Mouse (Mus musculus) layer of hippocampus, adult 9-11 months (tissue): ENCODE data around the gene Gm20906.
"Not testable (repeated sequence)": the region's sequence is repeated elsewhere in the genome, so short reads cannot be mapped to it uniquely, and the experiment has no call there.

Experiments used
- DNase-seq: peaks from one replicate; pipeline ENCODE4 v3.0.0; 2022

Gene Gm20906

GRCm38 (mm10) chrY:87550666-87551065 lies at the start of gene Gm20906:
TSS of gene Gm20906 (plus strand) at chrY:87550966.
- DNase-seq: not testable (repeated sequence)
